Mouse (Mus musculus): ENCODE measurements around the gene Snap91. TPM values are rescaled to one million over a fixed set of nuclear protein-coding genes. Genes with fewer than 3 reads are reported as not detected.

Snap91 gene
- polyA plus RNA-seq, 1 experiment from 2014 or later: 1.1 TPM

GRCm38 (mm10) chr9:86725066-86725465, 155.4 kb downstream of the Snap91 start:
- no peak for ATAC-seq (ENCODE audit: insufficient read depth)
- Histone ChIP-seq H3K4me3 (ENCODE audit: low read depth, low read length) (no peak overlapping the region), H3K4me1 (ENCODE audit: insufficient read depth) (no peaks in the 10 kb centered on the region), H3K36me3 (ENCODE audit: insufficient read depth) (no peaks in the 10 kb centered on the region), H3K9me3 (ENCODE audit: low read depth, low read length) (no peaks in the 10 kb centered on the region), H3K27ac (ENCODE audit: low read depth) (no peak overlapping the region), H3K9ac (no peak overlapping the region), H3K27me3 (ENCODE audit: insufficient read depth, low read length) (no peaks in the 10 kb centered on the region), H3K4me2 (no peak overlapping the region)
- TF ChIP-seq CTCF (IDR thresholded peaks at IDR 0.05; ENCODE audit: low read depth): no peak
- WGBS: 71% methylated on average over 4 of the region's 4 CpGs
- DNase-seq: no peak

DNA sequence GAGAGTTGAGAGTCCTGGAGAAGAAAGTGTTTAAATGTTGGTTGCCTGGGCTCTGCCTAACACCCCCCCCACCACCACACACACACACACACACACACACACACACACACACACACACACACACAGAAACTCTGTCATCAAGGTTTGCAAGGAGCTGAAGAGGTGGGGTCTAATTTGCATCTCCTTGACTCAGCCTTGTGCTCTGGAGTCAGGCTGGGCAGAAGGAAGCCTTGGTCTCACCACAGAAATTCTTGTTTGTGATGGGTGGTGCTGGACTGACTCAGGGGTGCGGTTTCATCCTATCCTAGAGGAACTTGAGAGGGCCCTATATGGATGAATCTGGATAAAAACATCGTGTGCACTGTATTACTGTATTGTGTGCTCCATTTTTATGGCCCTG, 159.7 kb downstream of the Snap91 start:
- no peak overlapping the region for H3K9ac ChIP-seq
- no peak for TF ChIP-seq CTCF (IDR thresholded peaks at IDR 0.05; ENCODE audit: low read depth)
- no peaks in the 10 kb centered on the region for H3K36me3 ChIP-seq (ENCODE audit: insufficient read depth)
- no peak overlapping the region for H3K27ac ChIP-seq (ENCODE audit: low read depth)
- WGBS: 83% methylated on average over 2 of the region's 2 CpGs
- DNase-seq (no peak), ATAC-seq (ENCODE audit: insufficient read depth) (no peak)
- 0 out of 2 replicates have a peak, but pooled peaks cover 4% of the 10 kb centered on the region for H3K4me1 ChIP-seq (ENCODE audit: insufficient read depth)
- no peak overlapping the region for H3K4me3 ChIP-seq (ENCODE audit: low read depth, low read length)
- H3K9me3 ChIP-seq (ENCODE audit: low read depth, low read length): no peaks in the 10 kb centered on the region
- H3K27me3 ChIP-seq (ENCODE audit: insufficient read depth, low read length): no peaks in the 10 kb centered on the region
- no peak overlapping the region for H3K4me2 ChIP-seq

DNA sequence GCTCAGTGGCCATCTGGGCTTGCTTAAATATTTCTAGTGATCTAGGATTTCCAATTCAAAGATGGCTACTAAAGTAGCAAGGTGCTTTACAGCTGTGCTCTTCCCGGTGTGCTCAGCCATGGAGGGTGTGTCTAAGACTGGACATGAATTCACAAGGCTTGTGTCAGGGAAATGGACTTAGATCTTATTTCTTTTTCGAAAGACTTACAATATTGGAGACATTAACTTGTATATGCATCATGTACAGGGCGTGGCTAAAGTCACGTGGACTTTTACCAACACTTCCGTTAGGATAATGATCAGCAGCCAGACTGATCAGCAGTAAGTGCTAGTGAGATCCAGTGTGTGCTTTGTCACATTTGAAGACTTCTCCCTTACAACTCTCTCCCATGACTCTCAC, 160.2 kb downstream of the Snap91 start:
- Histone ChIP-seq H3K36me3 (ENCODE audit: insufficient read depth) (no peaks in the 10 kb centered on the region), H3K9me3 (ENCODE audit: low read depth, low read length) (no peaks in the 10 kb centered on the region), H3K4me1 (ENCODE audit: insufficient read depth) (0 out of 2 replicates have a peak, but pooled peaks cover 4% of the 10 kb centered on the region), H3K9ac (no peak overlapping the region), H3K27ac (ENCODE audit: low read depth) (no peak overlapping the region), H3K4me3 (ENCODE audit: low read depth, low read length) (no peak overlapping the region), H3K4me2 (no peak overlapping the region), H3K27me3 (ENCODE audit: insufficient read depth, low read length) (no peaks in the 10 kb centered on the region)
- 79% methylated on average over 5 of the region's 5 CpGs for WGBS
- TF ChIP-seq CTCF (IDR thresholded peaks at IDR 0.05; ENCODE audit: low read depth): no peak
- DNase-seq (no peak), ATAC-seq (ENCODE audit: insufficient read depth) (no peak)

DNA sequence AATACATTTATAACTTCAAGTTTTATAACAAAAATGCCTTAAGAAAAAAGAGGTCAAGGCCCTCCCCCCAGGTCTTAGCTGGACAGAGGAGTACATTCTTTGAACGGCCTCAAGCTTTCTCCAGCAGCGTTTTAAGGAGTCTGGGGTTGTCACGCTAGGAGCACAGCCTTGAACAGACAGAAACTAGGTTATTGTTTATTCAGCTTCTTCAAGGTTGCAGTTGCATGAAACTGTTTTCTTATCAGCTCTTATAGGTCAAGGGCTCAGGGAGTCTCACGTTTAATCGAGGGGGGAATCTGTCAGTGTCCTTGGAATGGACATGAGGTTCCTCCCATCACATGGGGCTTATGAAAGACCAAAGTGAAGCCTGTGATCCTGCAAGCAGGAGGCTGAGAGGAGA, 163.3 kb downstream of the Snap91 start:
- Histone ChIP-seq H3K4me2 (no peak overlapping the region), H3K4me3 (ENCODE audit: low read depth, low read length) (no peak overlapping the region), H3K27me3 (ENCODE audit: insufficient read depth, low read length) (no peaks in the 10 kb centered on the region), H3K9ac (no peak overlapping the region), H3K9me3 (ENCODE audit: low read depth, low read length) (no peaks in the 10 kb centered on the region), H3K36me3 (ENCODE audit: insufficient read depth) (no peaks in the 10 kb centered on the region), H3K4me1 (ENCODE audit: insufficient read depth) (0 out of 2 replicates have a peak, but pooled peaks cover 4% of the 10 kb centered on the region), H3K27ac (ENCODE audit: low read depth) (no peak overlapping the region)
- no peak for ATAC-seq (ENCODE audit: insufficient read depth)
- no peak for DNase-seq
- 38% methylated on average over 5 of the region's 5 CpGs for WGBS
- no peak for TF ChIP-seq CTCF (IDR thresholded peaks at IDR 0.05; ENCODE audit: low read depth)

GRCm38 (mm10) chr9:86716540-86716939, 163.9 kb downstream of the Snap91 start:
- no peaks in the 10 kb centered on the region for H3K36me3 ChIP-seq (ENCODE audit: insufficient read depth)
- TF ChIP-seq CTCF (IDR thresholded peaks at IDR 0.05; ENCODE audit: low read depth): no peak
- no peaks in the 10 kb centered on the region for H3K9me3 ChIP-seq (ENCODE audit: low read depth, low read length)
- WGBS: 33% methylated on average over 2 of the region's 2 CpGs
- H3K4me1 ChIP-seq (ENCODE audit: insufficient read depth): 0 out of 2 replicates have a peak, but pooled peaks cover 4% of the 10 kb centered on the region
- H3K4me3 ChIP-seq (ENCODE audit: low read depth, low read length): no peak overlapping the region
- no peak for ATAC-seq (ENCODE audit: insufficient read depth)
- H3K4me2 ChIP-seq: no peak overlapping the region
- no peaks in the 10 kb centered on the region for H3K27me3 ChIP-seq (ENCODE audit: insufficient read depth, low read length)
- no peak for DNase-seq
- no peak overlapping the region for H3K27ac ChIP-seq (ENCODE audit: low read depth)
- no peak overlapping the region for H3K9ac ChIP-seq

Other genes starting within 250 kb of the Snap91 start
- 27.4 and 28.8 TPM in 2 replicates for gene Me1, start 184.7 kb downstream of the Snap91 start, polyA plus RNA-seq (2014; fragmentation: Nextera tagmentation; extraction: Ambion mirVana)
- gene Prss35, start 137.0 kb downstream of the Snap91 start, polyA plus RNA-seq (2014; fragmentation: Nextera tagmentation; extraction: Ambion mirVana): 42.5 and 46.1 TPM in 2 replicates
- not detected in 2 replicates for gene Ripply2, start 134.9 kb upstream of the Snap91 start, polyA plus RNA-seq (2014; fragmentation: Nextera tagmentation; extraction: Ambion mirVana)
- 50.1 and 50.2 TPM in 2 replicates for gene Cyb5r4, start 141.4 kb upstream of the Snap91 start, polyA plus RNA-seq (2014; fragmentation: Nextera tagmentation; extraction: Ambion mirVana)

Data from lung, embryonic 14.5 days (tissue).